Comparison of ENCODE assay signal across 8 mouse cellular contexts in genomic region chr11:60811054-60811460, GRCm38 (mm10). TPM values are rescaled to one million over a fixed set of nuclear protein-coding genes. Genes with fewer than 3 reads are reported as not detected.
DNase-seq lines count a peak whose midpoint lies in the region; ATAC-seq and TF ChIP-seq lines count a peak whose summit lies in the region.

No protein-coding gene starts in this region.

- H3K4me2 ChIP-seq in hindbrain, embryonic 16.5 days (ENCODE audit: low read length), result peak overlapping the region; percentile 92

- peaks cover 5% of the 10 kb centered on the region for H3K4me1 ChIP-seq in hindbrain, embryonic 16.5 days (ENCODE audit: control insufficient read depth, insufficient read depth, low read depth, low read length)

- intact Hi-C loops in left cerebral cortex, adult 2 months (cut with DNase I), result no loop called here

- H3K9me3 ChIP-seq in hindbrain, embryonic 16.5 days (ENCODE audit: control insufficient read depth, low read length), result no peaks in the 10 kb centered on the region

- peak; percentile 99 for DNase-seq in WW6 (ENCODE audit: low read depth, low spot score)
- peak; percentile 88 to 90 for DNase-seq in cerebellum, postnatal 4 days (ENCODE audit: low spot score in 2 of 2)
- peak; percentile 94 for DNase-seq in gastrocnemius, adult 18-20 months (ENCODE audit: low spot score)
- peak; percentile 89 for DNase-seq in left cerebral cortex, adult 2 months (ENCODE audit: extremely low spot score in 1 of 2, low spot score in 2 of 2)
- DNase-seq in right cerebral cortex, adult 2 months (ENCODE audit: low spot score in 2 of 2), result peak; percentile 85 to 87
- DNase-seq in urinary bladder, postnatal 14 days (ENCODE audit: low spot score), result peak; percentile 96

- peak overlapping the region; percentile 36; the same call in 1 of the 2 replicates for H3K9ac ChIP-seq in hindbrain, embryonic 16.5 days (ENCODE audit: low read depth, low read length)

- no peaks in the 10 kb centered on the region for H3K27me3 ChIP-seq in hindbrain, embryonic 16.5 days (replicated peaks; ENCODE audit: control insufficient read depth, insufficient read depth, low read length)

- no peaks in the 10 kb centered on the region for H3K36me3 ChIP-seq in hindbrain, embryonic 16.5 days (ENCODE audit: control insufficient read depth, insufficient read depth, low read length)

- peak; percentile 99 for ATAC-seq in hindbrain, embryonic 16.5 days
- peak; percentile 100 for ATAC-seq in megakaryocyte, adult 5-6 weeks (ENCODE audit: poor library complexity, severe bottlenecking)

- H3K27ac ChIP-seq in hindbrain, embryonic 16.5 days (ENCODE audit: low read depth, low read length), result no peak overlapping the region
- no peak overlapping the region for H3K27ac ChIP-seq in left cerebral cortex, adult 2 months

- peak overlapping the region; percentile 54 for H3K4me3 ChIP-seq in hindbrain, embryonic 16.5 days (ENCODE audit: low read length)
- peak overlapping the region; percentile 55 for H3K4me3 ChIP-seq in left cerebral cortex, adult 2 months

- TF ChIP-seq CTCF in left cerebral cortex, adult 2 months (IDR thresholded peaks at IDR 0.05), result no peak; the same call in 1 of the 2 replicates

- 0% methylated on average over 29 of the region's 29 CpGs for WGBS in hindbrain, embryonic 16.5 days

RNA-seq across cellular contexts. Expression of gene Shmt1, which starts 0.5 kb away (rescaled TPM):
- total RNA-seq in gastrocnemius, adult 18-20 months (2021), result 10 to 100 TPM; 10.6 to 13.9 TPM
- 7.4 and 10.2 TPM in 2 replicates for polyA plus RNA-seq in hindbrain, embryonic 16.5 days (2015; fragmentation: Nextera tagmentation; extraction: Ambion mirVana)
- 1 to 10 TPM; 2.2 to 3.1 TPM for total RNA-seq in left cerebral cortex, adult 2 months (2021)
- total RNA-seq in megakaryocyte, adult 5-6 weeks (2015), result 4.1 and 6.2 TPM in 2 replicates
- 13.7 and 15.6 TPM in 2 replicates for total RNA-seq in megakaryocyte, adult 5-6 weeks (2017)

RNA-seq across cellular contexts. Expression of gene Dhrs7b, which starts 19.4 kb away (rescaled TPM):
- 10 to 100 TPM; 21.0 to 21.5 TPM for total RNA-seq in gastrocnemius, adult 18-20 months (2021)
- 36.9 and 39.3 TPM in 2 replicates for polyA plus RNA-seq in hindbrain, embryonic 16.5 days (2015; fragmentation: Nextera tagmentation; extraction: Ambion mirVana)
- 10 to 100 TPM; 27.3 to 28.4 TPM for total RNA-seq in left cerebral cortex, adult 2 months (2021)
- 11.1 and 16.8 TPM in 2 replicates for total RNA-seq in megakaryocyte, adult 5-6 weeks (2015)
- 12.9 and 15.6 TPM in 2 replicates for total RNA-seq in megakaryocyte, adult 5-6 weeks (2017)

RNA-seq across cellular contexts. Expression of gene Smcr8, which starts 33.7 kb away (rescaled TPM):
- 10 to 100 TPM; 18.4 to 18.5 TPM for total RNA-seq in gastrocnemius, adult 18-20 months (2021)
- 4.8 and 6.7 TPM in 2 replicates for polyA plus RNA-seq in hindbrain, embryonic 16.5 days (2015; fragmentation: Nextera tagmentation; extraction: Ambion mirVana)
- 10 to 100 TPM; 31.0 to 32.6 TPM for total RNA-seq in left cerebral cortex, adult 2 months (2021)
- 27.4 and 32.1 TPM in 2 replicates for total RNA-seq in megakaryocyte, adult 5-6 weeks (2015)
- 16.8 and 18.7 TPM in 2 replicates for total RNA-seq in megakaryocyte, adult 5-6 weeks (2017)

RNA-seq across cellular contexts. Expression of gene Top3a, which starts 33.9 kb away (rescaled TPM):
- total RNA-seq in gastrocnemius, adult 18-20 months (2021), result 1 to 10 TPM; 3.7 to 5.0 TPM
- 7.7 and 9.4 TPM in 2 replicates for polyA plus RNA-seq in hindbrain, embryonic 16.5 days (2015; fragmentation: Nextera tagmentation; extraction: Ambion mirVana)
- 1 to 10 TPM; 5.0 to 6.1 TPM for total RNA-seq in left cerebral cortex, adult 2 months (2021)
- 6.0 and 10.5 TPM in 2 replicates for total RNA-seq in megakaryocyte, adult 5-6 weeks (2015)
- total RNA-seq in megakaryocyte, adult 5-6 weeks (2017), result 12.6 and 14.8 TPM in 2 replicates
